Mouse (Mus musculus): ENCODE results near the gene Spc24.
A peak's percentile ranks its signal among the peaks of the same experiment; 100 is the strongest.
"Not testable (repeated sequence)": the region's sequence is repeated elsewhere in the genome, so short reads cannot be mapped to it uniquely, and the experiment has no call there.

Spc24 gene

GRCm38 (mm10) chr9:21760155-21761088 is at the start of gene Spc24:
Spc24 (minus strand) TSS chr9:21760303.
- DNase-seq (ENCODE audit: low spot score in 2 of 2) = peak; percentile 95

DNA sequence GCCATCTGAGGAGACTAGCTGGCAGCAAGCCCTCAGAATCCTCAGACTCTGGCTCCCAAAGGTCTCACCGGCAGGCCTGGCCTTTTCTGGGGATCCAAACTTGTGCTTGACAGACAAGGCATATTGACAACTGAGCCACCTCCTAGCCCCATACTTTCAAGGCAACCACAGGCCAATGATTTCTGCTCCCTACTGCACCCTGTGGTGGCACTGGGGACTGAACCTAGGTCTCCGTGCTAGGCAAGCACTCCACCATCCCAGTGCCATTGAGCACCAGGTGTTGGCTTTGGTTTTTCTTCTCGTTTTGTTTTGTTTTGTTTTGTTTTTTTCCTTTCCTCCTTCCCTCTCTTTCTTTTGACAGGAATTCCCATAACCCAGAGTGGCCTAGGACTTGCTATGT is 48.5 kb upstream of the Spc24 start:
- DNase-seq (ENCODE audit: low spot score in 2 of 2) = no peak

- no peak for DNase-seq (ENCODE audit: low spot score in 2 of 2)
Measured at GRCm38 (mm10) chr9:21806976-21807375, 46.9 kb upstream of the Spc24 start.

DNA sequence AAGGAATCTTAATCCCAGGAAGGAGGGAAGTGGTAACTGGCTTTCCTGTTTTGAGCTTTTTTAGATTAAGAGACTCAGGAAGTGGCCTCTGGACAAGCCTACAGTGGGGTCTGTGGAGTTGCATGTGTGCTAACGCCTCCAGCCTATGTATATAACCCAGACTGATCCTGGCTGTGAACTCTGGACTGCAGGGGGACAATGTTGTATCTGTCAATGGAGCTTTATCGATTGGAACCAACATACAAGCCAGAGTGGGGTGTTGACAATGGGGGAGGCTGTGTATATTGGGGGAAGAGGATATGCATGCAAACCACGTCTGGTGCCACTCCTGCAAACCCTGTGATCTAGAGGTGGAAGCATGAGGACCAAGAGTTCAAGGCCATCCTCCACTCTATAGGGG is 46.3 kb upstream of the Spc24 start:
- no peak for DNase-seq (ENCODE audit: low spot score in 2 of 2)

DNA sequence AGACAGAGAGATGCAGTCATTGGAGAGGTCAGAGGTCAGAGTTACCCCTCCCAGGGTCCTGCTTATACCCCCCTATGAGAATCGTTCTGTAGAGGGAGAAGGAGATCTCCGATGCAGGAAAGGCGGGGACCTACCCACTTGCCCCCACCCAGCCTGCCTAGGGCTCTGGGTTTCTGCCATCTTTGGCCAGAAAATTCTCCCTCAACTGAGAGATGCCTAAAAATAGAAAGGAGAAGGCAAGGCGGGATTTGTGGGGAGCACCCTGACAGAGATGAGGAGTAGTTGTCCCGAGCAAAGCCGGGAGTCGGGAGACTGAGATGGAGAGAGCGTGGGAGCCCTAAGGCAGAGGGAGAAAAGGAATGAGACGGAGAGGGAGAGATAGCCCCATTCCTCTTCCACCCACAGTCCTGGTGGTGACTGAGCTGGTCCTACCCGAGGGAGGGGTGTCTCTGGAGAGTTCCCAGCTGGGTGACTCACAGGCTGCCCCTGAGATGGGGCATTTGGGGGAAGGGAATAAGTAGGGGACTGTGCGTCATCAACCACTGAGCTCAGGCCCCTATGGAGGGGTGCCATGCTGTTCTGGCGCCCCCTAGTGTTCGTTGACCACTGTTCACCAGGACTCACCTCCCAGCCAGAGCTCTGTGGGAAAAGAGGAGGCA is 44.0 kb upstream of the Spc24 start:
- peak; percentile 82 to 87 for DNase-seq (ENCODE audit: low spot score in 2 of 2)

DNA sequence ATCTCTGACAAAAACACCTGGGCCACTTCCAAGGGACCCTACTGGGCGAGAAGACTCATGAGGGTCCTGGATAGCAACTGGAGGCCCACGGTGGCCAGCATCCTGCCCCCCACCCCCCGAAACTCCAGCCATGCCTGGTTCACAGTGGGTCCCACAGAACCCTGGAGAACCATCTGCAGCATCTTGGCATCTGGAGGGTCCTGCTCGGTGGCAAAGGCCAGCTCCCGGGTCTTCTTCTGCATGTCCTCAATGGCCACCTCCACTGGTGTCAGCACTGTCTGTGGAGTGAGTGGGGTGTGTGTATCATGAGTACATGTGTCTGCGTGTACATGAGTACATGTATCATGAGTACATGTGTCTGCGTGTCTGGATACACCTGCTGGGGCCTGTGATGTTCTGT is 41.5 kb upstream of the Spc24 start:
- DNase-seq (ENCODE audit: low spot score in 2 of 2) = no peak

DNA sequence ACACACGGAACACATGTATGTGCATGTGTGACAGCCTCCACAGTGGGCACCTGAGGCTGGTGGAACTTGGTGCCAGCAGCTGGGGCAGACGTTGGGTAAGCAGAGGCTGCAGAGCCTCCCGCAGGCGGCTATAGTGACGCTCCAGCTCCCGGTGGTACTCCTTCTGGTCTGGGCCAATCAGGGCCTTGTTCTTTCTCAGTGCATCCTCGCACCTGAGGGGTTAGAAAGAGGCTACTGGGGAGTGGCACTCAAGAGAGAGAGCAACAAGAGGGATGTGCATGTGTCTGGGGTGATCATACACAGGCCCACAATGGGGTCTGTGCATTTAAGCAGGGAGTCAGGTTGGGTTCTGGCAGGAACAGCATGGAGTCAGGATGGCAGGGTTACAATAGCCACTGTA is 41.0 kb upstream of the Spc24 start:
- DNase-seq (ENCODE audit: low spot score in 2 of 2) = no peak

- DNase-seq (ENCODE audit: low spot score in 2 of 2) = no peak
Measured at GRCm38 (mm10) chr9:21799010-21799350, 38.9 kb upstream of the Spc24 start.

- DNase-seq (ENCODE audit: low spot score in 2 of 2) = peak; percentile 90 to 92
Measured at GRCm38 (mm10) chr9:21798345-21799009, 38.4 kb upstream of the Spc24 start, which contains the start of gene Kank2. Kank2 (minus strand) TSS chr9:21798744.

- peak; percentile 78 to 81 for DNase-seq (ENCODE audit: low spot score in 2 of 2)
Measured at GRCm38 (mm10) chr9:21797921-21798344, 37.8 kb upstream of the Spc24 start.

- no peak for DNase-seq (ENCODE audit: low spot score in 2 of 2)
Measured at GRCm38 (mm10) chr9:21796919-21797318, 36.8 kb upstream of the Spc24 start.

GRCm38 (mm10) chr9:21796259-21796658 is 36.2 kb upstream of the Spc24 start:
- peak in 1 of 2 experiments; percentile 44 for DNase-seq (ENCODE audit: low spot score in 2 of 2)

DNA sequence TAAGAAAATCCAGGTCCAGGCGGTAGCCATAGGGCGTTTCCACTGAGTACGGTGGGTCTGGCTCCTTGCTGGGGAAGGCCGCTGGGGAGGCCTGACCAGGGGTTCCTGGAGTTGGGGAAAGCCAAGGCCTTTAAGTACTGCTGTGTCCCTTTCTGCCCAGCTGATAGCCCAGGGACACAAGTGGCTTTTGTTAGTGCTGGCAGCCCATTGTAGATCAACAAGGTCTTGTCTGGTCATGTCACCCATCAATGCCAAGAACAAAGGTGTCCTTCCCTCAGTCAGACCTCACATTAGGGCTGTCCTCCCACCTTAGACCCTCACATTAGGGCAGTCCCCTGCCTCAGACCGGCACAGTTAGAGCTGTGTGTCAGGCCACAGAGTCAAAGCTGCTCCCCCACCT is 35.5 kb upstream of the Spc24 start:
- no peak for DNase-seq (ENCODE audit: low spot score in 2 of 2)

- DNase-seq (ENCODE audit: low spot score in 2 of 2) = no peak
Measured at GRCm38 (mm10) chr9:21794925-21795324, 34.8 kb upstream of the Spc24 start.

DNA sequence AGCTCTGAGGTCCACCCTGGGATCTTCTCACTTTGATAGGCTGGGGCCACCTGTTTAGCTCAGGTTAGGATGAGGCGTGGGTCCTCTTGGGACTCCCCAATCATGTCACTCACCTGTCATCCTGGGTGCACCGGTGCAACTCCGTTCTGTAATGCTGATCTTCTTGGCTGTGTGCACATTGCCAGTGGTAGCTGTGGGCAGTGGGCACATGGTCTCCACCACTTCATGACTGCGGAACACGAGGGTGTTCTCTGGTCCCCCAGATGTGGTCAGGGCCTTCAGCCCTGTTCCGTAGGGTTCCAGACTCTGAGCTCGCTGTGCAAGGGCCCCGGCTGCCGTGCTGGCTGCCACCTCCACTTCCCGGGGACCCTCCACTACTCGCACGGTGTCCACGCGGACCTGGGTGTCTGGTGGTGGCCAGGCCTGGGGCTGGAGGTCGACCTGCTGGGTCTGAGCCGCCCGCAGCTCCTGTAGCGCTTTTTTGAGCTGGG is 34.3 kb upstream of the Spc24 start:
- DNase-seq (ENCODE audit: low spot score in 2 of 2) = no peak

DNA sequence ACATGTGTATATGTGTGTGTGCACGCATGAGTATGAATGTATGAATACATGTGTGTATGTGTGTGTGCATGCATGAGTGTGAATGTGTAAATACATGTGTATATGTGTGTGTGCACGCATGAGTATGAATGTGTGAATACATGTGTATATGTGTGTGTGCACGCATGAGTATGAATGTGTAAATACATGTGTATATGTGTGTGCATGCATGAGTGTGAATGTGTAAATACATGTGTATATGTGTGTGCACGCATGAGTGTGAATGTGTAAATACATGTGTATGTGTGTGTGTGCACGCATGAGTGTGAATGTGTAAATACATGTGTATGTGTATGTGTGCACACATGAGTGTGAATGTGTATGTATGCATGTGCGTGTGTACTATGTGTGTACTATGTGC is 33.4 kb upstream of the Spc24 start:
- DNase-seq (ENCODE audit: low spot score in 2 of 2) = not testable (repeated sequence)

- peak; percentile 53 for DNase-seq (ENCODE audit: low spot score in 2 of 2)
Measured at GRCm38 (mm10) chr9:21792644-21793043, 32.5 kb upstream of the Spc24 start.

DNA sequence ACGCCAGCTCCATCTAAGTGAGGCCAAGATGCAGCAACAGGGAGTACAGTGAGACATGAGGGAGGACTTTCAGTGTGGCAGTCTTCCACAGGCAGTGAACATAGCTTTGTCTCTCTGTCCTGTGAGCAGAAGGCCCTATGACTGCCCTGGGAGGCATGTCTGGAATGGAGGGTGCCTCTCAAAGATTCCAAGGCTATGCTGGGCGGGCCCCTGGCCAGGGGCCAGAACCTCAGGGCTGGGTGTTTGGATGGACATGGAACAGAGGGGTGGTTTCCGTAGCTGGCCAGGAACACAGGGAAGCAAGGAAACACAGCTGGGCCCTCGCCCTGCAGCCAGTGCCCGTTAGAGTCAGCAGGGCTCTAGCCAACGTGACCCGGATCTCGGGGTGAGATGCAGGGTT is 31.8 kb upstream of the Spc24 start:
- DNase-seq (ENCODE audit: low spot score in 2 of 2) = peak; percentile 77 to 79

- DNase-seq (ENCODE audit: low spot score in 2 of 2) = peak in 1 of 2 experiments; percentile 25
Measured at GRCm38 (mm10) chr9:21788234-21788633, 28.1 kb upstream of the Spc24 start.

- DNase-seq (ENCODE audit: low spot score in 2 of 2) = no peak
Measured at GRCm38 (mm10) chr9:21787654-21788053, 27.6 kb upstream of the Spc24 start.

- peak; percentile 57 to 58 for DNase-seq (ENCODE audit: low spot score in 2 of 2)
Measured at GRCm38 (mm10) chr9:21786906-21787305, 26.8 kb upstream of the Spc24 start.

DNA sequence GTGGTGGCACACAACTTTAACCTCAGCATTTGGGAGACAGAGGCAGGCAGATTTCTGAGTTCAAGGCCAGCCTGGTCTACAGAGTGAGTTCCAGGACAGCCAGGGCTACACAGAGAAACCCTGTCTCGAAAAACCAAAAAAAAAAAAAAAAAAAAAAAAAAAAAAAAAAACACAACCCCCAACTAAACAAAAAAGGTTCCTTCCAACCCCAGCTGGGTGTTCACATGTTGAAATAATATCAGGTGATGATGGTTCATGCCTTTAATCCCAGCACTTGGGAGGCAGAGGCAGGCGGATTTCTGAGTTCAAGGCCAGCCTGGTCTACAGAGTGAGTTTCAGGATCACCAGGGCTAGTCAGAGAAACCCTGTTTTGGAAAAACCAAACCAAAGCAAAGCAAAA is 26.2 kb upstream of the Spc24 start:
- DNase-seq (ENCODE audit: low spot score in 2 of 2) = not testable (repeated sequence)
